Mouse (Mus musculus): ENCODE results near the gene Osbpl9.

Gene Osbpl9

GRCm38 (mm10) chr4:109025061-109025460 lies 177.0 kb downstream of the Osbpl9 start:
- no peak for DNase-seq

GRCm38 (mm10) chr4:109021976-109022375 lies 180.1 kb downstream of the Osbpl9 start:
- DNase-seq: no peak

GRCm38 (mm10) chr4:109019301-109019700 lies 182.8 kb downstream of the Osbpl9 start:
- DNase-seq: no peak

- no peak for DNase-seq
Observed at GRCm38 (mm10) chr4:109017441-109017840, 184.6 kb downstream of the Osbpl9 start.

GRCm38 (mm10) chr4:109014091-109014490 lies 188.0 kb downstream of the Osbpl9 start:
- no peak for DNase-seq

All from right cerebral cortex, postnatal 14 days (tissue).